Mouse (Mus musculus): ENCODE results near the gene Spats2. TPM values are rescaled to one million over a fixed set of nuclear protein-coding genes. Genes with fewer than 3 reads are reported as not detected.

The Spats2 gene
- polyA plus RNA-seq (2015; fragmentation: Illumina TruSeq; extraction: RNeasy Lipid Tissue Mini Kit (QIAGEN cat#74804); ENCODE audit: low read depth, low replicate concordance) = 23.8 TPM

GRCm38 (mm10) chr15:99125711-99126080 lies at the start of gene Spats2:
Gene Spats2 (plus strand): TSS chr15:99125916.

DNA sequence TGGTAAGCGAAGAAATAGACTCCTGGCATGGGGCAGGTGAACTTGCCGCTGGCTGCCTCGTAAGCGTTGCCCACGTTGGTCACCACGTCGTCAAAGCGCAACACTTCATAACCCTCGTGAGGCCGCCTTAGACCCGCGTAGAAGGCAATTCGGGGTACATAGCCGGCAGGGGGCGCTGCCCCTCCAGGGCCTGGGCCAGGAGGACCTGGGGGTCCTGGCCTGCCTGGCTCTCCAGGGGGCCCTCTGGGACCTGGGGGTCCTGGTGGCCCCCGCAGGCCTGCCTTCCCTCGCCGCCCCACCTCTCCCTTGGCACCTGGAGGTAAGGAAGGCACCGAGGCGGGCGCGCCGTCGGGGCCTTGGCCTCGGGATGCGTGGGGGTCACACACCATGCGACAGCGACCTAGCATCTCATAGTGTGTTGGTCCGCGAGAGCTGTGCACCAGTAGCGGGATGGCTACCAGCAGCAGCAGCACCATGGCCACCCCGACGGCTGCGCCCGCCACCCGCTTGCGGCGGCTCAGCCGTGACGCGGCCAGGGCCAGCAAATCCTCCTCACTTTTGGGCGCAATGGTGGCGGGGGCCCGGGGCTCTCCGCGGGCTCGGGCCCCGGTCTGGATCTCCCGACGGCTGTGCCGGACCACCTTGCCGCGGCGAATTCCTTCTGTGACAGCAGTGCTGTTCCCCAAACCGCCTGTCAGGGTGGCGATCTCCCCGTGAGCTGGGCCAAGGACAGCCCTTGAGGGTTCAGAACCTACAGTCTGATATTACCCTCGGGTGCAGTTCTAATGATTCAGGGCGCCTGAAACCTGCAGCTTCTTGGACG lies 38.3 kb upstream of the Spats2 start, which contains the start of gene C1ql4:
TSS of gene C1ql4 (minus strand) at position 565 of the 823 bp plus-strand sequence.

GRCm38 (mm10) chr15:99092870-99093269 lies 32.8 kb upstream of the Spats2 start, which contains the start of gene Dnajc22:
Gene Dnajc22 (plus strand): TSS chr15:99093170.

DNA sequence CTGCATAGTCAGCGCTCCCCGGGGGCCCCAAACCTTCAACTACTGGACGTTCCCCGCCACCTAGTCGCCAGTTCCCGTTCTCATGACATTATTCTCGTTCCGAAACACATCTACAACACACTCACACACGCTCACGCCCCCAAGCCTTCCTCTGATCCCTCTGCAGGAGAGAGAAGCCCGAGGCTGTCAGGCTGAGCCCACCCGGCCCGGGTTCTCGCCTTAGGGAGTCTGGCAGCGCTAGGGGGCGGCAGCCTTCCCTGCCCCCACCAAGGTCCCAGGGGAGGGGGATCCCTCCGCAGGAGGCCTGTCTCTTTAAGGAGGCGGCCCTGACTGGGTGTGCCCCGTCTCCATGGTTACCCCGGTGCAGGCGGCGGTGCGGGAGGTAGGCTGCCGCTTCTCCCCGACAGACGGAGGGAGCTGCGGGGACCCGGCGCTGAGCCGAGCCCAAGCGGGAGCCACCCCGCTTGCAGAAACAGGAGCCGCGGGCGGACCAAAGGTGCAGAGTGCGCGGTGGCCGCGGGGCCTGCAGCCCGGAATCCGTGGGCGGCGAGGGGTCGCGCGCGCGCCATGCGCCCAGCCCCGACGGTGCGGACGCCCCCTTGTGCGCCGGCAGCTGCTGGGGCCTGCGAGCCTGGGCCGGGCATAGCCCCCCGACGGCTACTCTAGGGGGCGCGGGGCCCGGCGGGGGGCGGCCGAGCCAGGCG lies 98.6 kb downstream of the Spats2 start, which contains the start of gene Kcnh3:
TSS of gene Kcnh3 (plus strand) at position 654 of the 704 bp plus-strand sequence.

DNA sequence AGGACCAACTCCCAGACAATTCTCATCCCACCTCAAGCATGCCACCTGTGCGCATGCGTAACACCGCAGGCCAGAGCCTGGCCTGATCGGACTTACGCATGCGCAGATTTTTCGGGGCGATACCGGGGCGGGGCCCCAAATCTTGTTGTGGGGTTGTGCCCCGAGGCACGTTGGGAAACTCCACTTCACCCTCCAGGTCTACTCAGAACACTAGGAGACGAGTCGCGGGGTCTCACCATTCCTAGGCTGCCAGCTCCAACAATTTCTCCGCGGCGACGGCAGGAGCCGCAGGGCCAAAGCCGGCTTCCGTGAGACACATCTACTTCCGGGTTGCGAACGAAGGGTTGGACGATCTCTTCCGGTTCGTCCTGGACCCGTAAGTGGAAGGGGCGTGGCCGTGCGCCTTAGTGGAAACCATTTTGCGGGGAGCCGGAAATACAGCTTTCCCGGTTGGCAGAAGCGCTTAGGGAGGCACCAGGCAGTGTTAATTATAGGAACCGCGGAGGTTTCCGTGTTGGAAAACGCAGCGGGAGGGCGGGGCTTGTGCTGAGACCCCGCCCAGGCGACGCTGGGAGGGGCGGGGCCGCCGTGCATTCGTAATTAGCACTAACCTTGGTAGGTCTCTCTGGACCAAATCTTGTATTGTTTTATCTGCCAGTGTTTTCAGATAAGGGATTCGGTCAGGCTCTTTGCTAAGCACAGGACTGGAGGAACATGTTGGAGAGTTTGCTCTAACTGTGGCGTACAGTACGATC lies 126.1 kb downstream of the Spats2 start, which contains the start of gene Mcrs1:
TSS of gene Mcrs1 (minus strand) at position 336 of the 755 bp plus-strand sequence.

Other genes with a start within 250 kb of the Spats2 start
- gene Rhebl1, start 231.4 kb upstream of the Spats2 start, polyA plus RNA-seq (2015; fragmentation: Illumina TruSeq; extraction: RNeasy Lipid Tissue Mini Kit (QIAGEN cat#74804); ENCODE audit: low read depth, low replicate concordance) = 15.3 TPM
- gene Dhh, start 227.4 kb upstream of the Spats2 start, polyA plus RNA-seq (2015; fragmentation: Illumina TruSeq; extraction: RNeasy Lipid Tissue Mini Kit (QIAGEN cat#74804); ENCODE audit: low read depth, low replicate concordance) = 0.10 TPM
- 12.2 TPM for gene Lmbr1l, start 207.7 kb upstream of the Spats2 start, polyA plus RNA-seq (2015; fragmentation: Illumina TruSeq; extraction: RNeasy Lipid Tissue Mini Kit (QIAGEN cat#74804); ENCODE audit: low read depth, low replicate concordance)
- gene Tuba1b, start 191.4 kb upstream of the Spats2 start, polyA plus RNA-seq (2015; fragmentation: Illumina TruSeq; extraction: RNeasy Lipid Tissue Mini Kit (QIAGEN cat#74804); ENCODE audit: low read depth, low replicate concordance) = 1,224 TPM
- not detected for gene Gm49450, start 172.4 kb upstream of the Spats2 start, polyA plus RNA-seq (2015; fragmentation: Illumina TruSeq; extraction: RNeasy Lipid Tissue Mini Kit (QIAGEN cat#74804); ENCODE audit: low read depth, low replicate concordance)
- gene Tuba1a, start 172.2 kb upstream of the Spats2 start, polyA plus RNA-seq (2015; fragmentation: Illumina TruSeq; extraction: RNeasy Lipid Tissue Mini Kit (QIAGEN cat#74804); ENCODE audit: low read depth, low replicate concordance) = 2,104 TPM
- 5.4 TPM for gene Tuba1c, start 96.0 kb upstream of the Spats2 start, polyA plus RNA-seq (2015; fragmentation: Illumina TruSeq; extraction: RNeasy Lipid Tissue Mini Kit (QIAGEN cat#74804); ENCODE audit: low read depth, low replicate concordance)
- 4.0 TPM for gene Prph, start 70.7 kb upstream of the Spats2 start, polyA plus RNA-seq (2015; fragmentation: Illumina TruSeq; extraction: RNeasy Lipid Tissue Mini Kit (QIAGEN cat#74804); ENCODE audit: low read depth, low replicate concordance)
- not detected for gene Troap, start 51.3 kb upstream of the Spats2 start, polyA plus RNA-seq (2015; fragmentation: Illumina TruSeq; extraction: RNeasy Lipid Tissue Mini Kit (QIAGEN cat#74804); ENCODE audit: low read depth, low replicate concordance)
- gene C1ql4, start 38.1 kb upstream of the Spats2 start, polyA plus RNA-seq (2015; fragmentation: Illumina TruSeq; extraction: RNeasy Lipid Tissue Mini Kit (QIAGEN cat#74804); ENCODE audit: low read depth, low replicate concordance) = 1.6 TPM
- 0.30 TPM for gene Dnajc22, start 32.7 kb upstream of the Spats2 start, polyA plus RNA-seq (2015; fragmentation: Illumina TruSeq; extraction: RNeasy Lipid Tissue Mini Kit (QIAGEN cat#74804); ENCODE audit: low read depth, low replicate concordance)
- 71.3 TPM for gene Kcnh3, start 98.9 kb downstream of the Spats2 start, polyA plus RNA-seq (2015; fragmentation: Illumina TruSeq; extraction: RNeasy Lipid Tissue Mini Kit (QIAGEN cat#74804); ENCODE audit: low read depth, low replicate concordance)
- 84.0 TPM for gene Mcrs1, start 126.0 kb downstream of the Spats2 start, polyA plus RNA-seq (2015; fragmentation: Illumina TruSeq; extraction: RNeasy Lipid Tissue Mini Kit (QIAGEN cat#74804); ENCODE audit: low read depth, low replicate concordance)
- gene Prpf40b, start 169.2 kb downstream of the Spats2 start, polyA plus RNA-seq (2015; fragmentation: Illumina TruSeq; extraction: RNeasy Lipid Tissue Mini Kit (QIAGEN cat#74804); ENCODE audit: low read depth, low replicate concordance) = 79.2 TPM
- 1.00 TPM for gene Fam186b, start 170.0 kb downstream of the Spats2 start, polyA plus RNA-seq (2015; fragmentation: Illumina TruSeq; extraction: RNeasy Lipid Tissue Mini Kit (QIAGEN cat#74804); ENCODE audit: low read depth, low replicate concordance)
- 7.7 TPM for gene Fmnl3, start 244.6 kb downstream of the Spats2 start, polyA plus RNA-seq (2015; fragmentation: Illumina TruSeq; extraction: RNeasy Lipid Tissue Mini Kit (QIAGEN cat#74804); ENCODE audit: low read depth, low replicate concordance)